Mouse (Mus musculus) heart, postnatal 0 days (tissue): ENCODE results near the gene Galnt17.

ENCODE experiments used
- CTCF ChIP-seq: IDR thresholded peaks from 2 replicates; pipeline ENCODE4 v1.5.1; 2016; ENCODE audit warnings: antibody characterized with exemption, control low read depth, low read depth
- EP300 ChIP-seq: IDR thresholded peaks from 2 replicates; pipeline ENCODE4 v1.6.1; 2016; ENCODE audit warnings: antibody characterized with exemption, low read depth

- TF ChIP-seq CTCF (no peak), EP300 (no peak)
These were observed 212.7 kb downstream of the Galnt17 start for GRCm38 (mm10) chr5:131095635-131096034.
